Mouse (Mus musculus): ENCODE measurements around the gene Abcb6.

The Abcb6 gene

GRCm38 (mm10) chr1:75201236-75201635 is 21.0 kb upstream of the Abcb6 start:
- DNase-seq (ENCODE audit: low read depth), result no peak

- peak; percentile 75 for DNase-seq (ENCODE audit: low read depth)
Observed at GRCm38 (mm10) chr1:75192452-75192851, 12.3 kb upstream of the Abcb6 start.

GRCm38 (mm10) chr1:75191622-75192402 is 11.6 kb upstream of the Abcb6 start, which contains the start of the genes Ankzf1 and Atg9a:
Gene Ankzf1 (plus strand): TSS chr1:75192151.
Gene Atg9a (minus strand): TSS chr1:75192196.
- DNase-seq (ENCODE audit: low read depth), result peak; percentile 98

- no peak for DNase-seq (ENCODE audit: low read depth)
Observed at GRCm38 (mm10) chr1:75191258-75191621, 11.0 kb upstream of the Abcb6 start.

GRCm38 (mm10) chr1:75190577-75190976 is 10.4 kb upstream of the Abcb6 start:
- no peak for DNase-seq (ENCODE audit: low read depth)

GRCm38 (mm10) chr1:75187914-75188483 is 7.8 kb upstream of the Abcb6 start:
- DNase-seq (ENCODE audit: low read depth), result no peak

- no peak for DNase-seq (ENCODE audit: low read depth)
Observed at GRCm38 (mm10) chr1:75187126-75187525, 6.9 kb upstream of the Abcb6 start.

GRCm38 (mm10) chr1:75185495-75185894 is 5.3 kb upstream of the Abcb6 start:
- no peak for DNase-seq (ENCODE audit: low read depth)

GRCm38 (mm10) chr1:75182160-75182559 is 2.0 kb upstream of the Abcb6 start:
- DNase-seq (ENCODE audit: low read depth), result peak; percentile 19

GRCm38 (mm10) chr1:75181377-75181870 is 1.2 kb upstream of the Abcb6 start:
- no peak for DNase-seq (ENCODE audit: low read depth)

GRCm38 (mm10) chr1:75180741-75181140 is 549 bp upstream of the Abcb6 start:
- no peak for DNase-seq (ENCODE audit: low read depth)

- DNase-seq (ENCODE audit: low read depth), result peak; percentile 49
Observed at GRCm38 (mm10) chr1:75179334-75180104, 673 bp downstream of the Abcb6 start.

GRCm38 (mm10) chr1:75168472-75169464 is 11.4 kb downstream of the Abcb6 start, which contains the start of gene Zfand2b:
Gene Zfand2b (plus strand): TSS chr1:75168646.
- DNase-seq (ENCODE audit: low read depth), result peak; percentile 98

- no peak for DNase-seq (ENCODE audit: low read depth)
Observed at GRCm38 (mm10) chr1:75168093-75168471, 12.1 kb downstream of the Abcb6 start.

- DNase-seq (ENCODE audit: low read depth), result no peak
Observed at GRCm38 (mm10) chr1:75160256-75160617, 20.0 kb downstream of the Abcb6 start.

- DNase-seq (ENCODE audit: low read depth), result no peak
Observed at GRCm38 (mm10) chr1:75159540-75160255, 20.5 kb downstream of the Abcb6 start.

- no peak for DNase-seq (ENCODE audit: low read depth)
Observed at GRCm38 (mm10) chr1:75158990-75159389, 21.2 kb downstream of the Abcb6 start.

GRCm38 (mm10) chr1:75155837-75156236 is 24.4 kb downstream of the Abcb6 start:
- DNase-seq (ENCODE audit: low read depth), result no peak

GRCm38 (mm10) chr1:75148727-75149126 is 31.5 kb downstream of the Abcb6 start:
- no peak for DNase-seq (ENCODE audit: low read depth)

- DNase-seq (ENCODE audit: low read depth), result no peak
Observed at GRCm38 (mm10) chr1:75147411-75148135, 32.6 kb downstream of the Abcb6 start.

Measured in induced T-regulatory cell, adult 2 months (primary cell).